Mouse (Mus musculus): ENCODE data around the gene Pax8. TPM values are rescaled to one million over a fixed set of nuclear protein-coding genes. Genes with fewer than 3 reads are reported as not detected.

Gene Pax8
- polyA plus RNA-seq, 1 experiment from 2014 or later: not detected

- WGBS: 4% methylated on average over 7 of the region's 7 CpGs
- H3K9ac ChIP-seq (ENCODE audit: low read length): no peak overlapping the region
- H3K27ac ChIP-seq (ENCODE audit: low read length): no peak overlapping the region
- no peaks in the 10 kb centered on the region for H3K9me3 ChIP-seq (ENCODE audit: control insufficient read depth, low read length)
- peaks cover 54% of the 10 kb centered on the region for H3K27me3 ChIP-seq (ENCODE audit: control insufficient read depth, insufficient read depth, low read depth, low read length)
- ATAC-seq (ENCODE audit: low read depth): no peak
- no peaks in the 10 kb centered on the region for H3K36me3 ChIP-seq (ENCODE audit: control insufficient read depth, insufficient read depth, low read length)
- no peak overlapping the region for H3K4me2 ChIP-seq (ENCODE audit: low read depth, low read length)
- no peak overlapping the region for H3K4me3 ChIP-seq (ENCODE audit: low read length)
- H3K4me1 ChIP-seq (replicated peaks; ENCODE audit: control insufficient read depth, insufficient read depth, low read length): 0 out of 2 replicates have a peak, but pooled peaks cover 2% of the 10 kb centered on the region
Observed at GRCm38 (mm10) chr2:24472111-24472510, 3.3 kb downstream of the Pax8 start.

- 0 out of 2 replicates have a peak, but pooled peaks cover 2% of the 10 kb centered on the region for H3K4me1 ChIP-seq (replicated peaks; ENCODE audit: control insufficient read depth, insufficient read depth, low read length)
- no peaks in the 10 kb centered on the region for H3K9me3 ChIP-seq (ENCODE audit: control insufficient read depth, low read length)
- H3K4me3 ChIP-seq (ENCODE audit: low read length): no peak overlapping the region
- H3K9ac ChIP-seq (ENCODE audit: low read length): no peak overlapping the region
- no peak overlapping the region for H3K27ac ChIP-seq (ENCODE audit: low read length)
- no peak for ATAC-seq (ENCODE audit: low read depth)
- H3K36me3 ChIP-seq (ENCODE audit: control insufficient read depth, insufficient read depth, low read length): no peaks in the 10 kb centered on the region
- WGBS: 38% methylated on average over 4 of the region's 4 CpGs
- H3K27me3 ChIP-seq (ENCODE audit: control insufficient read depth, insufficient read depth, low read depth, low read length): peaks cover 25% of the 10 kb centered on the region
- no peak overlapping the region for H3K4me2 ChIP-seq (ENCODE audit: low read depth, low read length)
Observed at GRCm38 (mm10) chr2:24469102-24469501, 6.3 kb downstream of the Pax8 start.

- no peak overlapping the region for H3K4me3 ChIP-seq (ENCODE audit: low read length)
- no peak overlapping the region for H3K9ac ChIP-seq (ENCODE audit: low read length)
- H3K27me3 ChIP-seq (ENCODE audit: control insufficient read depth, insufficient read depth, low read depth, low read length): peaks cover 18% of the 10 kb centered on the region
- ATAC-seq (ENCODE audit: low read depth): no peak
- H3K4me2 ChIP-seq (ENCODE audit: low read depth, low read length): no peak overlapping the region
- no peaks in the 10 kb centered on the region for H3K9me3 ChIP-seq (ENCODE audit: control insufficient read depth, low read length)
- H3K4me1 ChIP-seq (replicated peaks; ENCODE audit: control insufficient read depth, insufficient read depth, low read length): no peaks in the 10 kb centered on the region
- H3K36me3 ChIP-seq (ENCODE audit: control insufficient read depth, insufficient read depth, low read length): no peaks in the 10 kb centered on the region
- 50% methylated on average over 1 of the region's 1 CpGs for WGBS
- H3K27ac ChIP-seq (ENCODE audit: low read length): no peak overlapping the region
Observed at GRCm38 (mm10) chr2:24468430-24468829, 7.0 kb downstream of the Pax8 start.

- Histone ChIP-seq H3K9ac (ENCODE audit: low read length) (no peak overlapping the region), H3K9me3 (ENCODE audit: control insufficient read depth, low read length) (no peaks in the 10 kb centered on the region), H3K4me1 (replicated peaks; ENCODE audit: control insufficient read depth, insufficient read depth, low read length) (no peaks in the 10 kb centered on the region), H3K27me3 (ENCODE audit: control insufficient read depth, insufficient read depth, low read depth, low read length) (peaks cover 8% of the 10 kb centered on the region), H3K4me3 (ENCODE audit: low read length) (no peak overlapping the region), H3K36me3 (ENCODE audit: control insufficient read depth, insufficient read depth, low read length) (no peaks in the 10 kb centered on the region), H3K4me2 (ENCODE audit: low read depth, low read length) (no peak overlapping the region), H3K27ac (ENCODE audit: low read length) (no peak overlapping the region)
- no peak for ATAC-seq (ENCODE audit: low read depth)
- 9% methylated on average over 1 of the region's 1 CpGs for WGBS
Observed at GRCm38 (mm10) chr2:24467156-24467555, 8.2 kb downstream of the Pax8 start.

GRCm38 (mm10) chr2:24460808-24461127 is 14.6 kb downstream of the Pax8 start:
- peak; percentile 70; the same call in 1 of the 2 replicates for ATAC-seq (ENCODE audit: low read depth)
- H3K4me1 ChIP-seq (replicated peaks; ENCODE audit: control insufficient read depth, insufficient read depth, low read length): no peaks in the 10 kb centered on the region
- H3K27ac ChIP-seq (ENCODE audit: low read length): no peak overlapping the region

GRCm38 (mm10) chr2:24460112-24460807 is 15.1 kb downstream of the Pax8 start:
- Histone ChIP-seq H3K27ac (ENCODE audit: low read length) (no peak overlapping the region), H3K9ac (ENCODE audit: low read length) (no peak overlapping the region), H3K4me3 (ENCODE audit: low read length) (no peak overlapping the region), H3K4me2 (ENCODE audit: low read depth, low read length) (no peak overlapping the region), H3K36me3 (ENCODE audit: control insufficient read depth, insufficient read depth, low read length) (no peaks in the 10 kb centered on the region), H3K4me1 (replicated peaks; ENCODE audit: control insufficient read depth, insufficient read depth, low read length) (no peaks in the 10 kb centered on the region), H3K9me3 (ENCODE audit: control insufficient read depth, low read length) (no peaks in the 10 kb centered on the region), H3K27me3 (ENCODE audit: control insufficient read depth, insufficient read depth, low read depth, low read length) (no peaks in the 10 kb centered on the region)
- WGBS: 14% methylated on average over 9 of the region's 9 CpGs
- ATAC-seq (ENCODE audit: low read depth): peak; percentile 26; the same call in 1 of the 2 replicates

More at GRCm38 (mm10) chr2:24460808-24461127, 14.6 kb downstream of the Pax8 start:
- no peak overlapping the region for H3K9ac ChIP-seq (ENCODE audit: low read length)
- H3K4me3 ChIP-seq (ENCODE audit: low read length): no peak overlapping the region
- H3K9me3 ChIP-seq (ENCODE audit: control insufficient read depth, low read length): no peaks in the 10 kb centered on the region
- H3K4me2 ChIP-seq (ENCODE audit: low read depth, low read length): no peak overlapping the region
- 20% methylated on average over 1 of the region's 2 CpGs for WGBS
- no peaks in the 10 kb centered on the region for H3K36me3 ChIP-seq (ENCODE audit: control insufficient read depth, insufficient read depth, low read length)
- no peaks in the 10 kb centered on the region for H3K27me3 ChIP-seq (ENCODE audit: control insufficient read depth, insufficient read depth, low read depth, low read length)

- Histone ChIP-seq H3K9ac (ENCODE audit: low read length) (no peak overlapping the region), H3K4me2 (ENCODE audit: low read depth, low read length) (no peak overlapping the region), H3K27ac (ENCODE audit: low read length) (no peak overlapping the region), H3K9me3 (ENCODE audit: control insufficient read depth, low read length) (no peaks in the 10 kb centered on the region), H3K36me3 (ENCODE audit: control insufficient read depth, insufficient read depth, low read length) (no peaks in the 10 kb centered on the region), H3K4me3 (ENCODE audit: low read length) (no peak overlapping the region), H3K27me3 (ENCODE audit: control insufficient read depth, insufficient read depth, low read depth, low read length) (no peaks in the 10 kb centered on the region), H3K4me1 (replicated peaks; ENCODE audit: control insufficient read depth, insufficient read depth, low read length) (no peaks in the 10 kb centered on the region)
- no peak for ATAC-seq (ENCODE audit: low read depth)
- 94% methylated on average over 4 of the region's 4 CpGs for WGBS
Observed at GRCm38 (mm10) chr2:24456841-24457240, 18.6 kb downstream of the Pax8 start.

- Histone ChIP-seq H3K27ac (ENCODE audit: low read length) (no peak overlapping the region), H3K4me1 (replicated peaks; ENCODE audit: control insufficient read depth, insufficient read depth, low read length) (no peaks in the 10 kb centered on the region), H3K36me3 (ENCODE audit: control insufficient read depth, insufficient read depth, low read length) (no peaks in the 10 kb centered on the region), H3K9me3 (ENCODE audit: control insufficient read depth, low read length) (no peaks in the 10 kb centered on the region), H3K4me3 (ENCODE audit: low read length) (no peak overlapping the region), H3K4me2 (ENCODE audit: low read depth, low read length) (no peak overlapping the region), H3K9ac (ENCODE audit: low read length) (no peak overlapping the region), H3K27me3 (ENCODE audit: control insufficient read depth, insufficient read depth, low read depth, low read length) (no peaks in the 10 kb centered on the region)
- no peak for ATAC-seq (ENCODE audit: low read depth)
- 27% methylated on average over 6 of the region's 6 CpGs for WGBS
Observed at GRCm38 (mm10) chr2:24455057-24455855, 20.1 kb downstream of the Pax8 start.

- H3K27me3 ChIP-seq (ENCODE audit: control insufficient read depth, insufficient read depth, low read depth, low read length): no peaks in the 10 kb centered on the region
- H3K4me2 ChIP-seq (ENCODE audit: low read depth, low read length): no peak overlapping the region
- H3K4me1 ChIP-seq (replicated peaks; ENCODE audit: control insufficient read depth, insufficient read depth, low read length): no peaks in the 10 kb centered on the region
- H3K27ac ChIP-seq (ENCODE audit: low read length): no peak overlapping the region
- H3K4me3 ChIP-seq (ENCODE audit: low read length): no peak overlapping the region
- no peaks in the 10 kb centered on the region for H3K36me3 ChIP-seq (ENCODE audit: control insufficient read depth, insufficient read depth, low read length)
- H3K9me3 ChIP-seq (ENCODE audit: control insufficient read depth, low read length): no peaks in the 10 kb centered on the region
- 47% methylated on average over 1 of the region's 1 CpGs for WGBS
- no peak overlapping the region for H3K9ac ChIP-seq (ENCODE audit: low read length)
- no peak for ATAC-seq (ENCODE audit: low read depth)
Observed at GRCm38 (mm10) chr2:24454429-24455011, 20.9 kb downstream of the Pax8 start.

Data from lung, embryonic 16.5 days (tissue).